Mouse (Mus musculus) C2C12 (cell line): ENCODE results near the gene Dlgap5.

Experiments used
- CTCF ChIP-seq: IDR thresholded peaks from one replicate; pipeline ENCODE4 v1.5.1; 2011; ENCODE audit not compliant: control insufficient read depth, insufficient read depth, insufficient read length
- FOSL1 ChIP-seq: IDR thresholded peaks from one replicate; pipeline ENCODE4 v1.8.0; 2011; ENCODE audit warnings: mild to moderate bottlenecking, low read length; ENCODE audit not compliant: poor library complexity, insufficient read depth, severe bottlenecking
- MAX ChIP-seq: IDR thresholded peaks from one replicate; pipeline ENCODE4 v1.6.1; 2011; ENCODE audit warnings: mild to moderate bottlenecking, control low read depth
- MYOG ChIP-seq: IDR thresholded peaks from one replicate; pipeline ENCODE4 v1.6.1; 2011; ENCODE audit not compliant: control insufficient read depth, insufficient read length; ENCODE audit errors: extremely low read depth
- USF1 ChIP-seq: IDR thresholded peaks from one replicate; pipeline ENCODE4 v1.6.1; 2011; ENCODE audit warnings: low read depth, mild to moderate bottlenecking, control low read depth, moderate library complexity

GRCm38 (mm10) chr14:47386125-47386524 is 32.1 kb downstream of the Dlgap5 start:
- TF ChIP-seq MYOG (no peak), CTCF (no peak), USF1 (no peak), FOSL1 (no peak), MAX (no peak)
